Mouse (Mus musculus): ENCODE measurements at regions not wholly inside any gene's neighbourhood (a gene's known extent, or its start where the extent isn't known, plus 50 kb on each side); places are given as distances from the start of the nearest gene placed in this dataset.

GRCm38 (mm10) chr1:157048996-157049395 is 59.5 kb downstream of the Tex35 start:
- DNase-seq (ENCODE audit: low spot score) (no peak), ATAC-seq (no peak)
- H3K9ac ChIP-seq (ENCODE audit: low read length), result no peak overlapping the region
- H3K27me3 ChIP-seq (replicated peaks; ENCODE audit: control insufficient read depth, insufficient read depth, low read length), result 0 out of 2 replicates have a peak, but pooled peaks cover 3% of the 10 kb centered on the region
- H3K27ac ChIP-seq (ENCODE audit: low read depth, low read length), result no peak overlapping the region
- H3K4me3 ChIP-seq (ENCODE audit: low read depth, low read length), result no peak overlapping the region
- no peaks in the 10 kb centered on the region for H3K9me3 ChIP-seq (replicated peaks; ENCODE audit: control insufficient read depth, low read length)
- no peaks in the 10 kb centered on the region for H3K36me3 ChIP-seq (ENCODE audit: control insufficient read depth, insufficient read depth, low read length)
- 64% methylated on average over 3 of the region's 3 CpGs for WGBS
- H3K4me1 ChIP-seq (ENCODE audit: control insufficient read depth, insufficient read depth, low read length), result peaks cover 17% of the 10 kb centered on the region
- no peak overlapping the region for H3K4me2 ChIP-seq (ENCODE audit: low read length)

- Histone ChIP-seq H3K27me3 (replicated peaks; ENCODE audit: control insufficient read depth, insufficient read depth, low read length) (0 out of 2 replicates have a peak, but pooled peaks cover 3% of the 10 kb centered on the region), H3K4me3 (ENCODE audit: low read depth, low read length) (no peak overlapping the region), H3K4me2 (ENCODE audit: low read length) (no peak overlapping the region), H3K36me3 (ENCODE audit: control insufficient read depth, insufficient read depth, low read length) (no peaks in the 10 kb centered on the region), H3K27ac (ENCODE audit: low read depth, low read length) (no peak overlapping the region), H3K4me1 (ENCODE audit: control insufficient read depth, insufficient read depth, low read length) (peaks cover 22% of the 10 kb centered on the region), H3K9me3 (replicated peaks; ENCODE audit: control insufficient read depth, low read length) (no peaks in the 10 kb centered on the region), H3K9ac (ENCODE audit: low read length) (no peak overlapping the region)
- peak; percentile 76 for ATAC-seq
- 2% methylated on average over 11 of the region's 11 CpGs for WGBS
- DNase-seq (ENCODE audit: low spot score), result peak; percentile 59
These were observed 60.1 kb downstream of the Tex35 start for GRCm38 (mm10) chr1:157048201-157048923.

GRCm38 (mm10) chr1:157047751-157048200 is 60.7 kb downstream of the Tex35 start:
- H3K4me3 ChIP-seq (ENCODE audit: low read depth, low read length), result no peak overlapping the region
- no peak overlapping the region for H3K4me2 ChIP-seq (ENCODE audit: low read length)
- ATAC-seq (peak; percentile 62), DNase-seq (ENCODE audit: low spot score) (peak; percentile 30)
- 0 out of 2 replicates have a peak, but pooled peaks cover 3% of the 10 kb centered on the region for H3K27me3 ChIP-seq (replicated peaks; ENCODE audit: control insufficient read depth, insufficient read depth, low read length)
- no peak overlapping the region for H3K9ac ChIP-seq (ENCODE audit: low read length)
- no peaks in the 10 kb centered on the region for H3K36me3 ChIP-seq (ENCODE audit: control insufficient read depth, insufficient read depth, low read length)
- H3K9me3 ChIP-seq (replicated peaks; ENCODE audit: control insufficient read depth, low read length), result no peaks in the 10 kb centered on the region
- H3K27ac ChIP-seq (ENCODE audit: low read depth, low read length), result no peak overlapping the region
- 22% methylated on average over 4 of the region's 4 CpGs for WGBS
- H3K4me1 ChIP-seq (ENCODE audit: control insufficient read depth, insufficient read depth, low read length), result peaks cover 24% of the 10 kb centered on the region

GRCm38 (mm10) chr1:157046760-157047182 is 61.7 kb downstream of the Tex35 start:
- no peak for DNase-seq (ENCODE audit: low spot score)
- Histone ChIP-seq H3K4me3 (ENCODE audit: low read depth, low read length) (no peak overlapping the region), H3K9me3 (replicated peaks; ENCODE audit: control insufficient read depth, low read length) (no peaks in the 10 kb centered on the region), H3K9ac (ENCODE audit: low read length) (no peak overlapping the region), H3K27me3 (replicated peaks; ENCODE audit: control insufficient read depth, insufficient read depth, low read length) (0 out of 2 replicates have a peak, but pooled peaks cover 3% of the 10 kb centered on the region), H3K4me1 (ENCODE audit: control insufficient read depth, insufficient read depth, low read length) (peaks cover 24% of the 10 kb centered on the region), H3K4me2 (ENCODE audit: low read length) (no peak overlapping the region), H3K27ac (ENCODE audit: low read depth, low read length) (0 out of 2 replicates have a peak overlapping the region, but pooled peaks have one; percentile 33), H3K36me3 (ENCODE audit: control insufficient read depth, insufficient read depth, low read length) (no peaks in the 10 kb centered on the region)
- 81% methylated on average over 4 of the region's 4 CpGs for WGBS
- no peak for ATAC-seq

GRCm38 (mm10) chr1:157039836-157040196 is 68.7 kb downstream of the Tex35 start:
- ATAC-seq (peak; percentile 74), DNase-seq (ENCODE audit: low spot score) (no peak)

GRCm38 (mm10) chr1:157039016-157039835 is 69.3 kb downstream of the Tex35 start:
- no peak overlapping the region for H3K4me3 ChIP-seq (ENCODE audit: low read depth, low read length)
- H3K9ac ChIP-seq (ENCODE audit: low read length), result 0 out of 2 replicates have a peak overlapping the region, but pooled peaks have one; percentile 17
- WGBS, result 3% methylated on average over 14 of the region's 14 CpGs
- H3K27ac ChIP-seq (ENCODE audit: low read depth, low read length), result peak overlapping the region; percentile 95
- DNase-seq (ENCODE audit: low spot score), result peak; percentile 96
- no peaks in the 10 kb centered on the region for H3K27me3 ChIP-seq (replicated peaks; ENCODE audit: control insufficient read depth, insufficient read depth, low read length)
- ATAC-seq, result peak; percentile 92
- H3K36me3 ChIP-seq (ENCODE audit: control insufficient read depth, insufficient read depth, low read length), result no peaks in the 10 kb centered on the region
- no peaks in the 10 kb centered on the region; the same call in 1 of the 2 replicates for H3K9me3 ChIP-seq (replicated peaks; ENCODE audit: control insufficient read depth, low read length)
- H3K4me1 ChIP-seq (ENCODE audit: control insufficient read depth, insufficient read depth, low read length), result peaks cover 44% of the 10 kb centered on the region
- H3K4me2 ChIP-seq (ENCODE audit: low read length), result peak overlapping the region; percentile 41

More at GRCm38 (mm10) chr1:157039836-157040196, 68.7 kb downstream of the Tex35 start:
- Histone ChIP-seq H3K27ac (ENCODE audit: low read depth, low read length) (peak overlapping the region; percentile 95), H3K9ac (ENCODE audit: low read length) (peak overlapping the region; percentile 17; the same call in 1 of the 2 replicates), H3K36me3 (ENCODE audit: control insufficient read depth, insufficient read depth, low read length) (no peaks in the 10 kb centered on the region), H3K9me3 (replicated peaks; ENCODE audit: control insufficient read depth, low read length) (no peaks in the 10 kb centered on the region; the same call in 1 of the 2 replicates), H3K4me2 (ENCODE audit: low read length) (peak overlapping the region; percentile 41), H3K4me3 (ENCODE audit: low read depth, low read length) (no peak overlapping the region), H3K4me1 (ENCODE audit: control insufficient read depth, insufficient read depth, low read length) (peaks cover 44% of the 10 kb centered on the region), H3K27me3 (replicated peaks; ENCODE audit: control insufficient read depth, insufficient read depth, low read length) (no peaks in the 10 kb centered on the region)
- 2% methylated on average over 4 of the region's 4 CpGs for WGBS

GRCm38 (mm10) chr1:157038111-157039008 is 70.1 kb downstream of the Tex35 start:
- H3K4me2 ChIP-seq (ENCODE audit: low read length), result peak overlapping the region; percentile 41
- H3K27ac ChIP-seq (ENCODE audit: low read depth, low read length), result peak overlapping the region; percentile 95
- H3K36me3 ChIP-seq (ENCODE audit: control insufficient read depth, insufficient read depth, low read length), result no peaks in the 10 kb centered on the region
- H3K9ac ChIP-seq (ENCODE audit: low read length), result no peak overlapping the region
- H3K27me3 ChIP-seq (replicated peaks; ENCODE audit: control insufficient read depth, insufficient read depth, low read length), result no peaks in the 10 kb centered on the region
- no peak overlapping the region for H3K4me3 ChIP-seq (ENCODE audit: low read depth, low read length)
- peaks cover 36% of the 10 kb centered on the region for H3K4me1 ChIP-seq (ENCODE audit: control insufficient read depth, insufficient read depth, low read length)
- ATAC-seq, result no peak
- WGBS, result 53% methylated on average over 14 of the region's 14 CpGs
- no peaks in the 10 kb centered on the region; the same call in 1 of the 2 replicates for H3K9me3 ChIP-seq (replicated peaks; ENCODE audit: control insufficient read depth, low read length)
- peak; percentile 29 for DNase-seq (ENCODE audit: low spot score)

Measured in forebrain, embryonic 14.5 days (tissue).